Mouse (Mus musculus) spleen, adult 2 months (tissue): ENCODE measurements around the gene Ano7.

Experiments used
- CTCF ChIP-seq: fragments of 200-500 bp; IDR thresholded peaks from 2 replicates; pipeline ENCODE4 v1.5.1; 2011; ENCODE audit warnings: mild to moderate bottlenecking, inconsistent platforms; ENCODE audit not compliant: insufficient read depth, insufficient read length, insufficient replicate concordance; ENCODE audit errors: extremely low read depth
- POLR2A ChIP-seq: fragments of 200-500 bp; IDR thresholded peaks from 2 replicates; pipeline ENCODE4 v1.6.1; 2011; ENCODE audit warnings: low read depth, low read length, inconsistent platforms

- no peak for TF ChIP-seq CTCF
- TF ChIP-seq POLR2A: no peak
Observed at GRCm38 (mm10) chr1:93439321-93439720, 65.6 kb downstream of the Ano7 start.
